Mouse (Mus musculus): ENCODE measurements around the gene Tekt1.

Gene Tekt1

DNA sequence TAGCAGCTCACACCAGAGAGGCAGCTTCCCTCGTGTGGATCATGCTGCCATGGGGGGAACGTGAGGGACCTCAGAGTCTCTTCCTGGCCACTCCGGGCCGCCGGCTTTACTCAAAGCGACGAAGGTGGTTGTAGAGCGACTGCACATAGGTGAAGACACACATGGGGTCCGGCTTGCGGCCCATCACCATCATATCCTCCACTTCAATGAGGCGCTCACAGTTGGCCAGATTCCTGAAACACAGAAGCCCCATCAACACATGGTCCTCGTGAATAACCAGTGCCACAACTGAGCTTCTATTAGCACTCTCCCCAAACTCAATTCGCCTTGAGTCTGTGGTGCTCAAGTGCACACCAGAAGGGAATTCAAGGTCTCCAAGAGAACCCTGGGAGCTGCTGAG is 28.9 kb upstream of the Tekt1 start:
- no peak for DNase-seq (ENCODE audit: inconsistent age in 2 of 2, low spot score in 1 of 2)

DNA sequence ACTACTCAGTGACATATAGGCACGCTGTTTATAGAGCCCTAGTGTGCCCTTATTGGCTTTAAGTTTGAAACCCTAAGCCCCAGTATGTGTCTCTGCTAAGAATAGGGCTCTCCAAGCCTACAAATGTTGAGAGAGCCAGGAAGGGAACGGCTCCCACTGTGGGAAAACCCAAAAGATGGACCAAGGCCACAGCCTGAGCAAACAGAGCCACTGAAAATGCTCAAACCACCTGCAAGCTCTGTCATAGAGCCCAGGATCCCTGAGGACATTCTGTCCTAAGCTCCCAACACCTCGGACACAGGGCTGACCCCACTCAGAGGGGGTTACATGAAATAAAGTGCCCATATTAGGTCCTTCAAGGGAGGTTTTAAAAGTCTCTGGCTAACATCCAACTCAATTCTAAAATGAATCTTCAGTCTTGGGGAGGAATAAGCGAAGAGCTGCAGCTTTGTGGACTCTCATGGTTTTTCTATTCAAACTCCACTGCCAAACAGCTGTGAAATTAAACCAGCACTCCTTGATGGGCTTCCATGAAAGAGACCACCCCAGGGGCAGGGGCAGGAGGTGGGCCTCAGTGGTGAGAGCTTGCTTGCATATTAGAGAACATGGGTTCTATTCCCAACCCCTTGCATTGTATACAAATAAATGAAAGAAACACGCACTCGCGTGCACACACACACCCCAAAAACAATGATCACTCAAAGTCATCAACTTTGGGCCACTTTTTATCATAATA is 27.3 kb upstream of the Tekt1 start:
- no peak for DNase-seq (ENCODE audit: inconsistent age in 2 of 2, low spot score in 1 of 2)

DNA sequence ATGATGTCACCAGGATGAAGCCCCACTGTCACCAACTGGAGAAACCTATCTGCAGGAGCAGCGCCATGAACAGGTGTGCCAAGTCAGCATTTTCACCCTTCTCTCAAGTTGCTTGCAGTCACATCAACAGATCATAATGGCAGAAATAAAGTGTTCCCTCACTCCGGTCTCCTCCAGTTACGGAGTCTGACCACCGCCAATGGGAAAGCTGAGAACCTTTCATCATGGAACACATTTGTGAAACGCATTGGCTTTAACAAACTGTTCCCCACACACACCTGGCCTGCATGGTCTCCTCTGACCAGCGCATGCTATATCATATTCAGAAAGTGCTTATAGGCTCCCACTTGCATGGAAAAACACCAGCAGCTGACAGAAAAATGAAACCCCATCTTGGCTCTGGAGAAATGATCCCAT is 25.9 kb upstream of the Tekt1 start:
- DNase-seq (ENCODE audit: inconsistent age in 2 of 2, low spot score in 1 of 2): no peak

DNA sequence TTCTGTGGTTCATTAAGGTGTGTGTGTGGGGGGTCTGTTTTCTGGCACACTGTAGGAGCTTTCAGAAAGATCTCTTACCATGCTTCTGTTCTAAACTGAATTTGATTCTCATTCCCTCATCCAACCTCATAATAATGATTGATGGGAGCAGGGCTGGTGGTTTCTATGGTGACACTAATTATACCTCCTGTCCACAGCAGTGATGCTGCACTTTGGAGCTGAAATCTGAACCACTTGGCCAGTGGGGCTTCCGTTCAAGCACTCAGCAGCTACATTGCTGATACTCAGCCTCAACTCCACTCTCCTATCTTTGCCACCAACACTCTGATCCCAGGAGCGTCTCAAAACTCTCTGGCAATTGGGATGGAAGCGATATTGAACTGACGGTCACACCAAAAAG is 17.1 kb upstream of the Tekt1 start:
- DNase-seq (ENCODE audit: inconsistent age in 2 of 2, low spot score in 1 of 2): no peak

DNA sequence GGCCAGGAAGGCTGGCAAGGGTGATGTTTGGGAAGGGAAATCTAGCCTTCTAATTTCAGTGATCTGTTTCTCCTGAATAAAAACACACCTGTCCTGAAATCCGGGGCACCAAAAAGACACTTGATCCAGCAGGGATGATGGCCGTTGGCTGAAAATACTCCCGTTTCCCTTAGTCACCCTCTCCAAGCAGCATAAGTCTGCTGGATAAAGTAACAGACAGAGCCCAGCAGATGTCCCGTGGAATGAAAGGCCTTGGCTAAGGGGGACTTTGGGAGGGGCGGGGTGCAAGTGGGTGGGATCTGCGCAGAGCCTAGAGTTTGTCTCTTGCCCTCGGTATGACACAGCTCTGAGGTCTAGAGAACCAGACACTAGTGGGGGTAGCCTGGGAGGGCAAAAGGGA is 16.0 kb upstream of the Tekt1 start:
- DNase-seq (ENCODE audit: inconsistent age in 2 of 2, low spot score in 1 of 2): no peak

DNA sequence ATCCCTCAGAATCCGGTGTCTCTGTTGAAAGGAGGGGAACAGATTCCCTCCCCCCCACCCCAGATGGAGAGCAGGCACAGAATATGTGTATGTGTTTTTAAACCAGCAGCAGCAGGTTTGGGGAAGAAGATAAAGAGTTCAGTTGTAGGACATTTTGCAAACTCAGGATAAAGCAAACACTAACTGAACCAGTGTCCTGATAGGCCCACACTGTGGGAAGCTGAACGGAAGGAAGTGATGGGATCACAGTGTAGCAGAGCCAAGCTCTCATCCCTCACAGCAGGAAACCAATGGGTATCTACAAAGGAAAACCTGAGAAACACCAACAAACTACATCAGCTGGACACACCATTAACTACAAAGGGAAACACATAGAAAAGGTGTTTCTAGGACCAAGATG is 14.3 kb upstream of the Tekt1 start:
- no peak for DNase-seq (ENCODE audit: inconsistent age in 2 of 2, low spot score in 1 of 2)

DNA sequence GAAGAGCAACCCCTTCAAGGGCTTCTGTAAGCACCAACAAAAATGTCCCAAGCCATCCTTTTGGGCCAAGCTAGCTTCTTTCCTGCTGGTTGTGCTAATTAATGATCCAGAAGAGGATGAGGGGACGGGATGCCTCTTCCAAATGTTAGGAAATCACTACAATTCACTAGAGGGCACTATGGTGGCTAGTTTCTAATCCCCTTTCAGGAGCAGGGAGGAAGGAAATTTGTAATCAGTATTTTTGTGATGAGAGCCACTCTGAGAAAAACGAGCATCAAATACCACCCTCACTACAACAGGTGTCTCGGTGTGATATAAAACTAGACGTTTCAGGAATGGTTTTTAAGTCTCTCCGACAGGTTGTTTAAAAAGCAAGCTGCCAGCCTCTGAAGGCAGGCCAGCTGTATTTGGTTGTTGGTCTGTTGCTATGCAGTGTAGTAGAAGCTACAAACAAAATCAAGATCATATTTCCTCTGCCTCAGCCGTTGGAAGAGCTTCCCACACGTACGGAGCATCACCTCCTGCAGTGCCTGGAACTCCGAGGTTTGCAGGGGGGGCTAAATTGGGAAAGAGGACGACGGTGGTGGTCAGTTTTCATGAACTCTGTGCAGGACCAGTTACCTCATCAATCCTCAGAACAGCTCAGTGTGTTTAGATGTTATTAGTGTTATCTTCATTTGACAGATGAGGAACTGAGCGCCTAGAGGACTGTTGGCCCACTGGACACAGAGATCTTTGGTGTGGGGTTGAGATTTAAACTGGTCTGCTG is 7.8 kb upstream of the Tekt1 start:
- DNase-seq (ENCODE audit: inconsistent age in 2 of 2, low spot score in 1 of 2): peak in 1 of 2 experiments; percentile 53

DNA sequence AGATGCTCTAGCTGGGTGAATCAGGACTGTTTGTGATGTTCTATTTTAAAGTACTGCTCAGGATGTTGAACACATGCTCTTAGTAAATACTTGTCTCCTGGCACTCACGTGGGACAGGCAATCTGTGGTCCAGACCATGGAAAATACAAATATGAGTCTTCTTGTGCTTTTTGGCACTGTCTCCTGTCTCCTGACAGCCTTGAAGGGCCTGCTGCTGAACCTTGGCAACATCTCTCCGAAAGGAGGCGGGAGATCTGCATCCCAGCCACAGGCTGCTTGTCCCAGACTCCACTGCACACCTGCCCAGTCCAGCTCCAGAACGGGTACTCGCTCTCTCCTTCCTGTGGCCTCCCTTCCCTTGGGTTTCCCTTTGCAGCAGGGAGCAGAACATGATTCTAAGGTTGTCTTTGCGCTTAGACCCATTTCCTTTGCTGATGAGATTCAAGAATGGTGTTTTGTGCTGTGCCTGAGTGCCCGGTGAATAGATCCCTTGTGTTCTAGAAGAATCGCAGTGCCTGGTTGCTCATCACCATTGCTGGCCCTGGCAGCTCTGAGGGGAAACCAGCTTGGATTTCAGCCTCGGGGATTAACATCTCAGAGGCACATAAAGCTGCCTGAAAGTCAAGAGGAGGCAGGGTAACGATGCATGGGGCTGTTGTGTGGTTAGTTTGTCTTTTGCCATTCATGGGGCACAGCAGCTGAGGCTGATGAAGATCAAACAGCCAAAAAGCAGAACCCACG is 5.9 kb upstream of the Tekt1 start:
- DNase-seq (ENCODE audit: inconsistent age in 2 of 2, low spot score in 1 of 2): no peak

DNA sequence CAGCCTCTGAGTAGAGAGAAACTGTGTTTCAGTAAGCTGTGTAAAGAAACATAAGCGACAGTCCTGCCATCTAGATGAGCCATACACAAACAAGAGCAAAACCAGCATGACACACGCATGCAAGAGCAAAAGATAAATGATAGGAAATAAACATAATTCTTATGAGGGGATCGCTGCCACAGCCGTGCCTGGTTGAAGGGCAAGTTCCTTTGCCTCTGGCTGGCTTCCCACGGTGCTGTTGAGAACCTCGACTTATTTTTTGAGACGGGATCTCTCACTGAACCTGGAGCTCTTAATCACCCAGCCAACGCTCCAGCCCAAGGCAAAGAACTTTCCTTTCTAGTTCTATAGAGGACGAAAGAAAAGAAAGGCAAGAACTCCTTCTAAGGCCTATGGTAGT is 3.9 kb upstream of the Tekt1 start:
- DNase-seq (ENCODE audit: inconsistent age in 2 of 2, low spot score in 1 of 2): peak; percentile 47 to 85

DNA sequence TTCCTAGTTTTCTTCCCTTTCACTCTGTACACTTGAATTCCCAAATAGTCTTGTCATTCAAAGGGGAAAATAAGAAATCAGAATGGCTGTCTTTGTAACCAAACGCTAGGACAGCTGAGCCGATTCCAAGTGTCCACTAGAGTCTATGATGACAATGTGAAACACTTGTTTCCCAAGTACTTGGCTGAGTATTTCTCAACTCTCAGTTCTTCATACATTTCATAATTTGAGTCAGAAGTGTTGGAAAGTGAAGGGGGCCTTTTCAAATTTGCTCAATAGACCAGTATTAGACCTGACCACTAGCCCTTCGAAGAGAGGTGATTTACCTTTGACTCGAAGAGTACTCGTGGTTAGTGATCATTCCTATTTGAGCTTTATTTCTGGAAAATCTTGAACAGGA is 2.3 kb upstream of the Tekt1 start:
- no peak for DNase-seq (ENCODE audit: inconsistent age in 2 of 2, low spot score in 1 of 2)

DNA sequence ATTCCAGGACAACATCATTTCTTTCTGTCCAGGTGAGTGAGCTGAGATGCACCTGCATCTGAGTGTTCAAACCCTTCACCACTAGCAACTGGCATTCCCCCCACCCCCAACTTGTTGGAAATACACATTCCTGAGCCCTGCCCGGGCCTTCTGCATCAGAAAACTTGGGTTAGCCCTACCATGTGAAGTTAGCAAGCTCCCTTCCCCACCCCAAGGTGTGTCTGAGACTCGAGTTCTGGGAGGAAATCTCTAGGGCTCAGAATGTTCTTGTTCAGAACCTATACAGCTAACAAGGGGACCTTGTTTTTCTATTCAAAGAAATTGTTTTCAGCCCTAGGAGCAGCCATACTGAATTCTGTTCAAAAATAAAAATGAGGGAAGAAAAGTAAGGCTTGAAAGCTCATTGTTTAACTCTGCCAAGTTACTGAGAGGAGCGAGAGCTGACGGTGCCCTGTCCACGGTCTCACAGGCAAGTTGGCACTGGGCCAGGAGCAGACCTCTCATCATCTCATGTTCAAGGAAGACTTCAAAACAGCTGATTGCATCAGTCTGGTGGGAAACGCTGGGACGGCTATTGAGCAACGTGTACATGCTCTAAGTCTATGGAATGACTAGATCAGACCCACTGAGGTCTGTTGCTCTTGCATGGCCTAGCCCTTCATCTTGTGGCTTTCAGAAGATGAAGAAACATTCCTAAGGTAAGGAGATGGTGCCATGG is 1.4 kb upstream of the Tekt1 start:
- peak in 1 of 2 experiments; percentile 68 for DNase-seq (ENCODE audit: inconsistent age in 2 of 2, low spot score in 1 of 2)

DNA sequence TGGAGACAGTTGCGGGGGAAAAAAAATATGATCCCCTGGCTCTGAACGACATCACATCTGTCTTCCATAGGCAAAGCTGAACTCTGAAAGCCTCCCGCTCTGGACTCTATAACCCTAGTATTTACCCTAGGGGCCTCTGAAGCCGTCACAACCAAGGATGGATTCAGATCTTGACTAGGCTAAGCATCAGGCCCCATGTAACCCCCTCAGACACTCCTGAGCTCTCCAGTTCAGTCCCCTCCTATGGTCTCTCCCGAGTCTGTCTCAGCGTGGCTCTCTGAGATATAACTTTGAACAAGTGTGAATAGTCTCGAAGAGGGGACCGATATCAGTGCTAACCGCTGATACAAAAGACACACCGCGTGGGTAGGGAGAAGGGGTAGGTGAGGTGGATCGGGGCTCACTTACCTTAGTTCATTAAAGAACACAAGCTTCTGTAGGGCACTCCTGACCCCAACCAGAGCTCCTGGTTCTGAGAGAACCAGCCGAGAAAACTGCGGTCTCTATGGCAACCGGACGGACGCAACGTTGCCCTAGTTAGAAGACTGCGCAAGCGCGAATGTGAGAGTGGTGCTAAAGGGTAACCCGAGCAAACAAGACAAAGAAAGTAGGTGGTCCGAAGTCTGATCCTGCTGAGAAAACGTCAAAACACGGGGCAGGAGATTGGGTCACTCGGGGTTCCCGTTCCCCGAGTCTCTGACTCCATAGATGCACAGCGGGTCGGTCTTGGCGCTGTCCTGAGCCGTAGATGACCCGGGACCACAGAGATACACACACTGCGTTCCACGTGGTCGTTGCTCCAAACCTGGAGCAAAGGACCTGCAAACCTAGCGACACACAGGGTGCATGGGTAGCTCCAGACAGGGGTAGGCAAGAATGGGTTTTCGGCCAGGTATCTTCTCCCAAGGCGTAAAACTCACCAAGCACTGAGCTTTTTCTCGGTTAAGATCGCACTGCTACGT is 576 bp downstream of the Tekt1 start:
- peak; percentile 66 to 88 for DNase-seq (ENCODE audit: inconsistent age in 2 of 2, low spot score in 1 of 2)

DNA sequence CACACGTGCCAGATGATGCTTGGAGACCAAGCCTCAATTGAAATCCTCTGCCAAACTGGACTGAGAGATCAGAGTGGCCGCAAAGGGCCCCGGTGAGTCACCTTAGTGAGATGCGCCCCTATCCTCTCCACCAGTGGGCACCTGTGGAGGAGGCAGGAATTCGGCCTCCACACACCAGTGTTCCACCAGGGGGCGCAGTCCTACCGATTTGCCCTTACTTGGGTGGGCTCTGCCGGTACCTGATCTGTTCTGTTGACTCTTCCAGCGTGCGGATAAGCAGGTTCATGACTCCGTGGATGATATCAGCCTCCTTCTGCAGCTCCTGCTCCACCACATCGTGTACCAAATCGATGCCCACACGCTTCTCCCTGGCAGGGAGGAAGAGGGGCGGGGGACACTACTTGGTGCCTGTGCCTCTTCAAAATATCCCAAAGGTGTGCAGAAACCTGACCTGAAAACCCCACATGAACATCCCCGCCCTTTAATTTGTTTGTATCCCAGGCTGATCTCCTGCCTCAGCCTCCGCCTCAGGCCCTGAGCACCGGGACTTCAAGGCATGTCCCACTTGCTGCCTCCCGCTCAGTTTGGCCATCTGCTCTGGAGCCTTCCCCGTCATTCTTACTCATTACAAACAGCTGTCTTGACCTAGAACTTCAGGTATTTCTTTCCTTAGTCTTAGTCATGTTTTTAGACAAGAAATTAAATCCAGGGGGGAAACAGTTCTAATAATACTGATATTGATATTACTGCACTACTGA is 7.1 kb downstream of the Tekt1 start:
- DNase-seq (ENCODE audit: inconsistent age in 2 of 2, low spot score in 1 of 2): peak; percentile 52 to 89

DNA sequence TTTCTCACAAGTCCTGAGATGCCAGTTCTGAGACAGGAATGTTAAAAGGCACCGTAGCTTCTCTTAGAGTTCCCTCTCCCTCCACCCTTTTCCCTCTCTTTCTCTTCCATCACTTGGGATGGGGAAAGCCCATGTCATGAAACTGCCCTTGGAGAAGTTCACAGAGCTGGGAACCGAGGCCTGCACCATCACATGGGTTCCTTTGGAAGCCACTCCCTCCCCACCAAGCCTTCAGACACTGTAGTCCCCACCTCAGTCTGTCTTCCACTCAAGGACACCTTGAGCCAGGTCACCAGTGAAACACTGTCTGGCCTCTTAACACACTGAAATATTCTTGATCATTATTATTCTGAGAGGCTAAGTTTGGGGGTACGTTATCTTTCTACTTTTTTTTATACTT is 9.1 kb downstream of the Tekt1 start:
- DNase-seq (ENCODE audit: inconsistent age in 2 of 2, low spot score in 1 of 2): no peak

DNA sequence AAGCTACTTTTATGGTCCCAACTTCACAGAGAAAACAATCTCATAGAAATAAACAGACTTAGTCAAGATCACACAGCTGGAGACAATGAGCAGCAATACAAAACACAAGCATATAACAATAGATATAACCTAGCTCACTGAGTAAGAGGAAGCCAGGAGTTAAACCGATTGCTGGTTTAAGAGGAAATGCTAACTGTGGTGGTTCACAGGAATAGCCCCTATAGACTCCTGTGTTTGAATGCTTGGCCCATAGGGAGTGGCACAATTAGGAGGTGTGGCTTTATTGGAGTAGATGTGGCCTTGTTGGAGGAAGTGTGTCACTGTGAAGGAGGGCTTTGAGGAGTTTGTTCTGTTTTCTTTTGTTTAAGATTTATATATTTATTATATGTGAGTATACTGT is 10.0 kb downstream of the Tekt1 start:
- no peak for DNase-seq (ENCODE audit: inconsistent age in 2 of 2, low spot score in 1 of 2)

DNA sequence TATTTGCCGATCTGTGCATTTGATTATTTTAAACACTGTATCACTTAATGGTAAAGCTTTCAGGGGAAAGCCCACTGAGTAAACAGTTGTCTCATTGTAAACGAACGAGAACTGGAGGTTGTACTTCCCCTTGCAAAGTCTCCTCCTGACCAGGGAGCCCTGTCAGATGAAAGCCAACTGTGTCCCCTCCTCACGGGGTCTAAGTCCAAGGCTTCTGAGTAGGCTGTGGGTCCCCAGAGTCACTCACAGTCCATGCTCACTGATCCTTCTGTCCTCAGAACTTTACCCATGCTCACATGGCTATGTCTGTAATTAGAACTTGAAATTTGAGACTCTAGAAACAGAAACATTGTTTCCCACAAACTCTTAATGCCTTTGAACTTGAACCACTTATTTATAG is 12.6 kb downstream of the Tekt1 start:
- no peak for DNase-seq (ENCODE audit: inconsistent age in 2 of 2, low spot score in 1 of 2)

DNA sequence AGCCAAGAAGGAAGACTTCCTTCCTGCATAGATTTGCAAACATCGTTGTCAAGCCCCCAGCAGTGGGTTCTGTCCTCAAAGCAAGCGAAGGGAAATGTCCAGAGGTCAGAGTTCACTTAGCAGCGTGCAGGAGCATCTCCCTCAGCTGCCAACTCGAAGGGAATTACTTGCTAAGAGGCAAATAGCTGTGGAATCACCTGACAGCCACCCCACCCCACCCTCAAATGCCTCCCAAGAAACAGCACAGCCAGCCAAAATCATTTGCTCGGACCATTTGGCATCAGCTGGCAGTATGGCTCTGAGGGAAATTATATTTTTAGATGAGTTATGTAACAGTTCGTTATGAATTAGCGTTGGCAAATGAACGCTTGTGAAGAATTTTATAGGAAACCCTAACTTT is 13.2 kb downstream of the Tekt1 start:
- no peak for DNase-seq (ENCODE audit: inconsistent age in 2 of 2, low spot score in 1 of 2)

DNA sequence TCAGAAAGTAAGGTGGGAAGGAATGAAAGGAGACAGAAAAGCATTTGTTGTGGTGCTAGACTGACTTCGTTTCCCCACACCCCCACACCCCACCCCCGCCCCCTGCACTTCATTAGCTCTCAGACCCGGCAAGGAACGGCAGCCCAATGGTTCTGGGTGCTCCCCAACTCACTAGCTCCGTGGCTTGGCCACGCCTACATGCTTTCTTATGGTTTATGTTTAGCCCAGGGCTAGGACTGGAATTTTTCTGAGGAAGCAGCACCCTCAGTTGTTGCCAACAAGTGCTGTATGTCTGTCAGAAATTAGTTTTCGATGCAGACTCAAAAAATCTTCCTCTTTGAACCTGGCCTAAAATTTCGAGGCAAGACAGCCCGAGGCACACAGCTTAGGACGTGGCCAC is 13.7 kb downstream of the Tekt1 start:
- no peak for DNase-seq (ENCODE audit: inconsistent age in 2 of 2, low spot score in 1 of 2)

DNA sequence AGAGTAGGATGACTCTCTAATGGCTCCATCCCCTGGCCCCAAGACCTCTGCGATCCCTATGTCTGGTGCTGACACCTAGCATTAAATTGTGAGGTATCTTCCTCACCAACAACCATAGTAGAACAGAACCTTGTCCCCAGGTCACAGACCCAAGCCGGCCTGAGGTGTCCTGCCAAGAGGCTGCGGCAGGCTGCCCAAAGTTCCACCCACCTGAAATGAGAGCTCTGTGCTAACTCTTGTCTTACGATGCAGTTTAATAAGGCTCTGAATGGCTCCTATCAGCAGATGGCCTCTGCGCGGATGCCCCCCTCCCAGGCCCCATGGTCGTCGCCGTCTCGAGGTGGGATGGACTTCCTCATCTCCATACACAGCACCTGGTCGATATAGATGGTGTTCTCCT is 17.8 kb downstream of the Tekt1 start:
- DNase-seq (ENCODE audit: inconsistent age in 2 of 2, low spot score in 1 of 2): no peak

All from adrenal gland, adult (tissue).